Mouse (Mus musculus) adrenal gland, postnatal 36 days (tissue): ENCODE data around the gene 3425401B19Rik. TPM values are rescaled to one million over a fixed set of nuclear protein-coding genes. Genes with fewer than 3 reads are reported as not detected.
A peak's percentile ranks its signal among the peaks of the same experiment; 100 is the strongest.

Experiments used
- DNase-seq, 2 experiments: peaks; one replicate each; pipeline ENCODE4 v3.0.0; 2021; ENCODE audit warnings: mixed read lengths in 1 of 2
- long read RNA-seq, 2 experiments: library from polyadenylated mRNA; stranded (forward); transcript quantifications; one replicate each; pipeline ENCODE4 v2.0.0; 2021; ENCODE audit warnings: borderline sequencing depth in 2 of 2
- total RNA-seq, 2 experiments: library from RNA; stranded (reverse); gene quantifications; 2 replicates each; pipeline ENCODE4 v1.2.3; 2021

3425401B19Rik gene
- total RNA-seq = under 1 TPM in 1 of 2 experiments, not detected in 1; 0.10 TPM
- long read RNA-seq, experiment 1 = 0 reads
- long read RNA-seq, experiment 2 = 0 reads

GRCm38 (mm10) chr14:32685124-32685826 lies at the start of gene 3425401B19Rik:
Gene 3425401B19Rik (minus strand): TSS chr14:32685293.
- no peak for DNase-seq

GRCm38 (mm10) chr14:32732961-32733360 lies 47.9 kb upstream of the 3425401B19Rik start:
- DNase-seq = no peak

- DNase-seq = no peak
Measured at GRCm38 (mm10) chr14:32726864-32727263, 41.8 kb upstream of the 3425401B19Rik start.

- no peak for DNase-seq
Measured at GRCm38 (mm10) chr14:32721461-32721860, 36.4 kb upstream of the 3425401B19Rik start.

- no peak for DNase-seq
Measured at GRCm38 (mm10) chr14:32716763-32717439, 31.8 kb upstream of the 3425401B19Rik start.

GRCm38 (mm10) chr14:32715489-32715888 lies 30.4 kb upstream of the 3425401B19Rik start:
- DNase-seq = no peak

GRCm38 (mm10) chr14:32715076-32715475 lies 30.0 kb upstream of the 3425401B19Rik start:
- DNase-seq = no peak

GRCm38 (mm10) chr14:32709861-32710260 lies 24.8 kb upstream of the 3425401B19Rik start:
- no peak for DNase-seq

GRCm38 (mm10) chr14:32708756-32709155 lies 23.7 kb upstream of the 3425401B19Rik start:
- peak in 1 of 2 experiments; percentile 37 for DNase-seq

GRCm38 (mm10) chr14:32707938-32708337 lies 22.8 kb upstream of the 3425401B19Rik start:
- no peak for DNase-seq

- no peak for DNase-seq
Measured at GRCm38 (mm10) chr14:32700972-32701371, 15.9 kb upstream of the 3425401B19Rik start.

GRCm38 (mm10) chr14:32698556-32698955 lies 13.5 kb upstream of the 3425401B19Rik start:
- no peak for DNase-seq

- peak; percentile 28 to 65 for DNase-seq
Measured at GRCm38 (mm10) chr14:32697774-32698173, 12.7 kb upstream of the 3425401B19Rik start.

GRCm38 (mm10) chr14:32696344-32696743 lies 11.3 kb upstream of the 3425401B19Rik start:
- DNase-seq = no peak

GRCm38 (mm10) chr14:32695906-32696305 lies 10.8 kb upstream of the 3425401B19Rik start:
- no peak for DNase-seq

GRCm38 (mm10) chr14:32684735-32685105 lies 373 bp downstream of the 3425401B19Rik start:
- DNase-seq = no peak

GRCm38 (mm10) chr14:32683982-32684734 lies 935 bp downstream of the 3425401B19Rik start:
- no peak for DNase-seq

- peak; percentile 34 to 63 for DNase-seq
Measured at GRCm38 (mm10) chr14:32683251-32683838, 1.7 kb downstream of the 3425401B19Rik start.

GRCm38 (mm10) chr14:32682536-32682935 lies 2.6 kb downstream of the 3425401B19Rik start:
- no peak for DNase-seq

GRCm38 (mm10) chr14:32681603-32682002 lies 3.5 kb downstream of the 3425401B19Rik start:
- no peak for DNase-seq

GRCm38 (mm10) chr14:32678565-32678964 lies 6.5 kb downstream of the 3425401B19Rik start:
- DNase-seq = no peak

- DNase-seq = no peak
Measured at GRCm38 (mm10) chr14:32673178-32673577, 11.9 kb downstream of the 3425401B19Rik start.
